Mouse (Mus musculus): ENCODE results near the gene Ubr2.

- TF ChIP-seq POLR2A (IDR thresholded peaks at IDR 0.05; ENCODE audit: insufficient read depth, low read depth, low read length) = no peak
- no peak for TF ChIP-seq CTCF (IDR thresholded peaks at IDR 0.05)
- TF ChIP-seq EP300 (IDR thresholded peaks at IDR 0.05; ENCODE audit: insufficient read depth, low read depth, low read length) = no peak
Observed at GRCm38 (mm10) chr17:47056476-47056875, 46.1 kb upstream of the Ubr2 start.

All from heart, adult 2 months (tissue).